Mouse (Mus musculus) spleen, postnatal 10 days (tissue): ENCODE results near the gene Slc7a5.
A peak's percentile ranks its signal among the peaks of the same experiment; 100 is the strongest.

Source experiments
- DNase-seq, 2 experiments: peaks; one replicate each; pipeline ENCODE4 v3.0.0; 2021 to 2022; ENCODE audit warnings: low spot score in 2 of 2

Gene Slc7a5

GRCm38 (mm10) chr8:121936391-121936790 lies 28.9 kb upstream of the Slc7a5 start:
- DNase-seq, result no peak

- DNase-seq, result no peak
Measured at GRCm38 (mm10) chr8:121935341-121936294, 28.1 kb upstream of the Slc7a5 start.

GRCm38 (mm10) chr8:121934923-121935322 lies 27.4 kb upstream of the Slc7a5 start:
- no peak for DNase-seq

DNA sequence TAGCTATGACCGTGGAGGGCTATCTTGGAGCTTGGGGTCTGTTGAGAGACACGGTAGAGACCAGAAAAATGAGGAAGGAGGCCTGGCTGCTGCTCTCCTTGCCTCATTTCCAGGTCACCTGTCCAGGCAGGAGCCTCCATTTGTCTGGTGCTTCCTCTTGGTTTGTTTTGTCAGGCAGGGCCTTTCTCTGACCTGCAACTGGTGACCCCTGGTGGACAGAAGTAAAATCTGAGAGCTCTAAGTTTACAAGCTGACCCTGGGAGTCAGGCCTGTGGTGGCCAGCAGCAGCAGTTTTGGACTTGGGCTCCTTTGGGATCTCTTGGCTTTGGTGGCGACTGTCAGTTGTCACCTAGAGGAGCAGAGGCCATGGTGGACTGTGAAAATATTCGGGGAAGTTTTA lies 27.0 kb upstream of the Slc7a5 start:
- DNase-seq, result peak; percentile 35 to 54

GRCm38 (mm10) chr8:121932668-121933520 lies 25.4 kb upstream of the Slc7a5 start:
- DNase-seq, result no peak

- DNase-seq, result no peak
Measured at GRCm38 (mm10) chr8:121932026-121932667, 24.7 kb upstream of the Slc7a5 start.

DNA sequence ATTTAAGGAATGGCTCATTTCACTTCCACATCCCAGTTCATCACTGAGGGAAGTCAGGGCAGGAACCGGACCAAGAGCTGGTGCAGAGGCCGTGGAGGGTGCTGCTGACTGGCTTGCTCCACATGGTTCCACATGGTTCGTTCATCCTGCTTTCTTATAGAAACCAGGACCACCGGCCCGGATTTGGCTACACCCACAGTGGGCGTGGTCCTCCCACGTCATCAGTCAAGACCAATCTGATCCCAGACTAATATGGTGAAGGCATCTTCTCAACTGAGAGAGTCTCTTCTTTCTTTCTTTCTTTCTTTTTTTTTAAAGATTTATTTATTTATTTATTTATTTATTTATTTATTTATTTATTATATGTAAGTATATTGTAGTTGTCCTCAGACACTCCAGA lies 24.1 kb upstream of the Slc7a5 start:
- no peak for DNase-seq

- DNase-seq, result no peak
Measured at GRCm38 (mm10) chr8:121930047-121930446, 22.6 kb upstream of the Slc7a5 start.

GRCm38 (mm10) chr8:121927316-121927715 lies 19.8 kb upstream of the Slc7a5 start:
- DNase-seq, result peak in 1 of 2 experiments; percentile 70

DNA sequence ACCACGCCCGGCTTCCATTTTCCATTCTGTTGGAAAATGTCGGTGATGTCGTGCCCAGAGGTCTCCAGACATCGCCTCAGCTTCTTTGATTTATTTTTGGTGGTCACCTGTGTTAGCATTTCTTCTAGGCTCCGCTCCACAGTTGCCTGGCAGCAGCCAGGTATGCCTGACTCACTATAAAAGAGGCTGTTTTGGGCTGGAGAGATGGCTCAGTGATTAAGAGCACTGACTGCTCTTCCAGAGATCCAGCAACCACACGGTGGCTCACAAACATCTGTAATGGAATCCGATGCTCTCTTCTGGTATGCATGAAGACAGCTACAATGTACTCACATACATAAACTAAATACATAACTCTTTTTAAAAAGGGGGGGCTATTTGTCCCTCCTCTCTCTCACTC lies 18.8 kb upstream of the Slc7a5 start:
- DNase-seq, result no peak

DNA sequence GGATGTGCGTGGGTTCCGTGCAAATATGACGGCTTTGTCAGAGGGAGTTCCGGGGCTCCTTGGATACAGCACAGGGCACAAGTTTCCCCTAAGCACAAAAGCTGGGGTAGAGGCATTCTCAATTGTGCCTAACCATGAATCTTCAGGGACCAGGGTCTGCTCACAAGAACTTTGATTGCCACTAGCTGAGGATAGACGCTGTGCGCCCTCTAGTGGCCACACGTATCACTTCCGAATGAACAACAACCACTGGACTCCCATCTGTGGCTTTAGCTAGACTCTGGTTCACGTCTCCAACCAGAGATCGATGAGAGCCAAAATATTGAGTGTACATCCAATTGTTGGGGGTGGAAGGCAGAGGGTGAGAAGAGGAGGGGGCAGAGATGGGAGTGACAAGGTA lies 18.1 kb upstream of the Slc7a5 start:
- peak; percentile 72 to 88 for DNase-seq

- no peak for DNase-seq
Measured at GRCm38 (mm10) chr8:121924681-121925080, 17.2 kb upstream of the Slc7a5 start.

- no peak for DNase-seq
Measured at GRCm38 (mm10) chr8:121922101-121922500, 14.6 kb upstream of the Slc7a5 start.

DNA sequence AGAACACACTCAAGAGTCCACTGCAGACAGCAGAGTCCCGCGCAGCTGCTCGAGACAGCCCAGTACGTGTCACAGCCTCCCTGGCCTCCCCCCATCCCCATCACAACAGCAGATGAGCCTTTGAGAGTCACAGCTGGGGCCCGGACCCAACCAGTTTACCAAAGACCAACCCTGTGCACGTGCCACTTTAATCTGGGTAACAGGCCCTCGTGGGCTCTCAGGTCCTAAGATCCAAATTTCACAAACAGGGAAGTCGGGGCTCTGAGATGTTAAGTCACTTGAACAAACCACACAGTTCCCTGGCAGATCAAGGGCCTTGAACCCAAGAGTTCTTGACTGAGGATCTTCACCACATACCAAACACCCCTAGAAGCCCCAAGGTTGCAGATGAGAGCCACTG lies 14.1 kb upstream of the Slc7a5 start:
- no peak for DNase-seq

GRCm38 (mm10) chr8:121919731-121920130 lies 12.2 kb upstream of the Slc7a5 start:
- DNase-seq, result no peak

DNA sequence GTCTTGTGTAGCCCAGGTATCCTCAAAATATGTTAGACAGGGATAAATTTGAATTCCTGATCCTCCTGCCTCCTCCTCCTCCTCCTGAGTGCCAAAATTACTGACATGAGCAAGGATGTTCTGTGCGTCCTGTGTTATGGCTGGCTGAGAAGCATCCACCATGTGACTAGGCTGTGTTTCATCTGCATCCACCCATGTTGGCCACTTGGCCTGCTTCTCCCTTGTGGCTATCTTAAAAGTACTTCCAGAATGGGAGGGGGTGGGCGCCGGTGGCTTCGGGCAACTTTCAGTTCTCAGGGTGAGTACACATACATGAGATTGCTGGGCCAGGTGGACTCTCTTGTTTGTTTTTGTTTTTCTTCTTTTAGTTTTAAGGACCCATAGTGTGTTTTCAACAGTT lies 11.7 kb upstream of the Slc7a5 start:
- no peak for DNase-seq

DNA sequence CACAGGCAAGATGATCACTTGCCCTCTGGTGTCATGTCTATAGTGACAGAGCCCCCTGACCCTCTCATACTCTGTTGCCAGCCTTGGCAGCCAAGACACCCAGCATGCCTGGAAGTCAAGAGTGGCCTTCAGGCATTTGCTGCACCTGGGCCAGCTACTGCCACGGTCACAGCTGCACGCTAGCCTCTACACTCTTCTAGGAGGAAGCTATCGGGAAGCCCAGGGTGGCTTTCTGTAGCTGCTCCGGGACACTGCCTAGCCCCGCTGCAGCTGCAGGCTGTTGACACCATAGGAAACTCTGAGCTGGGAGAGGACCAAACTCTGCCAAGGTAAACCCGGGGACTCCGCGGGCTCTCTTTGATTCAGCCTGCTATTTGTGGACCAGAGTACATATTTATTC lies 5.9 kb upstream of the Slc7a5 start:
- no peak for DNase-seq

DNA sequence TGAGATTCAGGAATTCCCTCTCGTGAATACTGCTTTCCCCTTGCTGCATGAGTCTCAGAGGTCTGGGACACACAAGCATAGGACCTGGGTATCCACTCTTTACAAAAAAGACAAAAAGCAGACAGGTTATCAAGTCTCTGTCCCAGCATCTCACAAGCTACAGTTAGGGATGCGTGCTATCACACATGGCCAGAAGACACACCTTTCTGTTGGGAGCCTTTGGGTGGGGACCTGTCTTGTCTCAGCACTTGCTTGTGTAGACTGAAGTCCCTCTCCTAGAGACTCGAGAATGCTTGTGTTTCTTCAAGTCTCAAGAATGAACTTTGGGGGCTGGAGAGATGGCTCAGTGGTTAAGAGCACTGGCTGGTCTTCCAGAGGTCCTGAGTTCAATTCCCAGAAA lies 5.3 kb upstream of the Slc7a5 start:
- DNase-seq, result no peak

- DNase-seq, result no peak
Measured at GRCm38 (mm10) chr8:121911987-121912386, 4.5 kb upstream of the Slc7a5 start.

DNA sequence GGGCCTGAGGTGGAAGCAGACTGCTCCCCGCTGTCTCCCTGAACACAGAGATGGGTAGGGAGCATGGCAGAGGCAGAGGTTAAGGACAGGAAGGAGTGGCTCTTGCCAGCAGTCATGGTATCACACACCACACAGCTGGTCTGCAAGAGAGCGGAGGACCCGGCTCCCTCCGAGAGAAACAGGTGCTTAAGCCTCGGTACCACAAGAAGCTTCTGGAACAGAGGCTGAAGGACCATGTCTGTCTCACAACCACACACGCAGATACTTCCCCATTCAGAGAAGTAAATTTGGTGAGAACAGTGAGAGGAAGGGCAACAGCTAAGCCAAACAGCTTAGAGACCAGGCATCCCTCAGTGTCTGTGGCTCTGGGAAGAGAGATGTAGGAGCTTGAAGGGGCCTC lies 3.9 kb upstream of the Slc7a5 start:
- DNase-seq, result no peak

GRCm38 (mm10) chr8:121909663-121910062 lies 2.2 kb upstream of the Slc7a5 start:
- peak; percentile 73 to 86 for DNase-seq

- DNase-seq, result no peak
Measured at GRCm38 (mm10) chr8:121909148-121909541, 1.7 kb upstream of the Slc7a5 start.
